Mouse (Mus musculus) bone marrow macrophage, adult 2 months (primary cell): ENCODE measurements around the gene Ncs1. TPM values are rescaled to one million over a fixed set of nuclear protein-coding genes. Genes with fewer than 3 reads are reported as not detected.

Experiments
- H3K27ac ChIP-seq: 2 replicates; pipeline ENCODE4 v1.5.1; 2012; ENCODE audit warnings: low read depth, low read length; ENCODE audit not compliant: insufficient read depth
- H3K4me1 ChIP-seq: 2 replicates; pipeline ENCODE4 v1.6.1; 2012; ENCODE audit warnings: low read length; ENCODE audit not compliant: control insufficient read depth, insufficient read depth
- H3K4me3 ChIP-seq: 2 replicates; pipeline ENCODE4 v1.5.1; 2012; ENCODE audit warnings: mild to moderate bottlenecking, low read length, moderate library complexity; ENCODE audit not compliant: insufficient read depth
- CTCF ChIP-seq: IDR thresholded peaks from 2 replicates; pipeline ENCODE4 v1.5.1; 2012; ENCODE audit warnings: low read depth, mild to moderate bottlenecking, low read length, moderate library complexity
- POLR2A ChIP-seq: IDR thresholded peaks from 2 replicates; pipeline ENCODE4 v1.6.1; 2012; ENCODE audit warnings: mild to moderate bottlenecking, low read depth, low read length, borderline replicate concordance
- polyA plus RNA-seq: library from polyadenylated mRNA; stranded (reverse); fragments of >200 nt; gene quantifications from 2 replicates; pipeline ENCODE4 v1.2.4, GENCODE M21; 2012; ENCODE audit not compliant: missing spikeins, insufficient read depth, insufficient read length

Gene Ncs1
- polyA plus RNA-seq, 1 experiment: 2.5 TPM

- TF ChIP-seq CTCF (no peak), POLR2A (no peak)
- H3K4me3 ChIP-seq: no peak overlapping the region
- H3K27ac ChIP-seq: no peak overlapping the region
- peaks cover 7% of the 10 kb centered on the region; the same call in 1 of the 2 replicates for H3K4me1 ChIP-seq
Observed at GRCm38 (mm10) chr2:31209525-31209924, 36.1 kb upstream of the Ncs1 start.

- no peak for TF ChIP-seq CTCF
- no peak for TF ChIP-seq POLR2A
- H3K4me3 ChIP-seq: no peak overlapping the region
- H3K4me1 ChIP-seq: peaks cover 7% of the 10 kb centered on the region; the same call in 1 of the 2 replicates
- no peak overlapping the region for H3K27ac ChIP-seq
Observed at GRCm38 (mm10) chr2:31210144-31210847, 35.3 kb upstream of the Ncs1 start.

GRCm38 (mm10) chr2:31211204-31211603 is 34.4 kb upstream of the Ncs1 start:
- H3K4me1 ChIP-seq: peaks cover 7% of the 10 kb centered on the region; the same call in 1 of the 2 replicates
- TF ChIP-seq CTCF: no peak
- TF ChIP-seq POLR2A: no peak
- H3K4me3 ChIP-seq: no peak overlapping the region
- H3K27ac ChIP-seq: no peak overlapping the region

- no peak for TF ChIP-seq CTCF
- no peak for TF ChIP-seq POLR2A
- Histone ChIP-seq H3K4me3 (no peak overlapping the region), H3K27ac (no peak overlapping the region), H3K4me1 (no peaks in the 10 kb centered on the region)
Observed at GRCm38 (mm10) chr2:31214211-31214796, 31.3 kb upstream of the Ncs1 start.

GRCm38 (mm10) chr2:31218611-31219010 is 27.0 kb upstream of the Ncs1 start:
- Histone ChIP-seq H3K4me1 (no peaks in the 10 kb centered on the region), H3K4me3 (no peak overlapping the region), H3K27ac (no peak overlapping the region)
- TF ChIP-seq CTCF (no peak), POLR2A (no peak)

- Histone ChIP-seq H3K4me1 (no peaks in the 10 kb centered on the region), H3K4me3 (no peak overlapping the region), H3K27ac (no peak overlapping the region)
- no peak for TF ChIP-seq POLR2A
- no peak for TF ChIP-seq CTCF
Observed at GRCm38 (mm10) chr2:31219470-31219869, 26.2 kb upstream of the Ncs1 start.

- TF ChIP-seq CTCF: no peak
- TF ChIP-seq POLR2A: no peak
- no peaks in the 10 kb centered on the region for H3K4me1 ChIP-seq
- H3K27ac ChIP-seq: no peak overlapping the region
- no peak overlapping the region for H3K4me3 ChIP-seq
Observed at GRCm38 (mm10) chr2:31220844-31221243, 24.8 kb upstream of the Ncs1 start.

- no peak for TF ChIP-seq CTCF
- no peak for TF ChIP-seq POLR2A
- no peaks in the 10 kb centered on the region for H3K4me1 ChIP-seq
- H3K27ac ChIP-seq: no peak overlapping the region
- H3K4me3 ChIP-seq: no peak overlapping the region
Observed at GRCm38 (mm10) chr2:31221582-31221981, 24.0 kb upstream of the Ncs1 start.

- no peak overlapping the region for H3K4me3 ChIP-seq
- TF ChIP-seq CTCF (no peak), POLR2A (no peak)
Observed at GRCm38 (mm10) chr2:31228768-31229311, 16.8 kb upstream of the Ncs1 start.

GRCm38 (mm10) chr2:31239203-31239696 is 6.4 kb upstream of the Ncs1 start:
- no peak for TF ChIP-seq POLR2A
- peak; percentile 45 for TF ChIP-seq CTCF
- peak overlapping the region; percentile 76 for H3K27ac ChIP-seq
- H3K4me1 ChIP-seq: peaks cover 12% of the 10 kb centered on the region
- H3K4me3 ChIP-seq: peak overlapping the region; percentile 55

More at GRCm38 (mm10) chr2:31228768-31229311, 16.8 kb upstream of the Ncs1 start:
- Histone ChIP-seq H3K27ac (no peak overlapping the region), H3K4me1 (no peaks in the 10 kb centered on the region)
